Mouse (Mus musculus) brain, embryonic 14.5 days (tissue): ENCODE data around the gene Irf4.

Experiments used
- CTCF ChIP-seq: fragments of 200-500 bp; IDR thresholded peaks from 2 replicates; pipeline ENCODE4 v1.5.1; 2012; ENCODE audit warnings: inconsistent platforms, mild to moderate bottlenecking, moderate library complexity, borderline replicate concordance; ENCODE audit not compliant: insufficient read depth, insufficient read length; ENCODE audit errors: extremely low read depth
- POLR2A ChIP-seq: fragments of 200-500 bp; IDR thresholded peaks from 2 replicates; pipeline ENCODE4 v1.6.1; 2012; ENCODE audit warnings: mild to moderate bottlenecking, inconsistent platforms, borderline replicate concordance; ENCODE audit not compliant: poor library complexity, insufficient read depth, insufficient read length, severe bottlenecking; ENCODE audit errors: extremely low read depth

GRCm38 (mm10) chr13:30723858-30724257 is 25.2 kb upstream of the Irf4 start:
- TF ChIP-seq CTCF (no peak), POLR2A (no peak)
